Mouse (Mus musculus): Measurements from ENCODE around the gene Tmem256. TPM values are rescaled to one million over a fixed set of nuclear protein-coding genes. Genes with fewer than 3 reads are reported as not detected.
"Not testable (repeated sequence)": the region's sequence is repeated elsewhere in the genome, so short reads cannot be mapped to it uniquely, and the experiment has no call there.

The Tmem256 gene
- polyA plus RNA-seq, 1 experiment from 2014 or later: 250 TPM

DNA sequence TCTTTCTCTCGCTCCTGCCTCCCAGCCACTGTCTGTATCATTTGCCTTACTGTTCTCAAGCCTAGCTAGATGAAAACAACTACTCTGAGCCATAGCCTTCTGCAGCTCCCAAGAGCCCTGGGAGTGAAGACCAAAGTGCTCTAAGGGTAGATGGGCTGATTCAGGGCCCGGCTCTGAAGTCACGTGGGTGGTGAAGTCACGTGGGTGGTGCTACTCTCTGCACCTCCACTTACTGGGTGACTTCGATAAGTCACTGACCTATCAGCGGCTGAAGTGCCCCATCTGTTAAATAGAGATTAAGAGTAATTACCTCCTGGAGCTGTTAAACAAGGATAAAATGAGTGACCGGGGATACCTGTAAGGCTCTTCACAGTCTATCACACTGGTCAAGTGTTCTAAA lies 15.7 kb downstream of the Tmem256 start:
- ATAC-seq (replicated peaks; ENCODE audit: low FRiP score) (no peak), DNase-seq (ENCODE audit: low spot score) (no peak)
- Histone ChIP-seq H3K27me3 (ENCODE audit: control insufficient read depth, insufficient read depth, low read length) (peaks cover 9% of the 10 kb centered on the region; the same call in 1 of the 2 replicates), H3K4me1 (replicated peaks; ENCODE audit: control insufficient read depth, insufficient read depth, low read length) (no peaks in the 10 kb centered on the region), H3K4me2 (ENCODE audit: low read depth, low read length, severe bottlenecking) (no peak overlapping the region), H3K4me3 (ENCODE audit: low read depth, low read length) (no peak overlapping the region), H3K9ac (ENCODE audit: low read length) (no peak overlapping the region), H3K9me3 (ENCODE audit: control insufficient read depth, low read length) (no peaks in the 10 kb centered on the region), H3K36me3 (ENCODE audit: control insufficient read depth, insufficient read depth, low read length) (peaks cover 3% of the 10 kb centered on the region; the same call in 1 of the 2 replicates), H3K27ac (ENCODE audit: low read depth, low read length) (no peak overlapping the region)
- WGBS: 79% methylated on average over 7 of the region's 7 CpGs

DNA sequence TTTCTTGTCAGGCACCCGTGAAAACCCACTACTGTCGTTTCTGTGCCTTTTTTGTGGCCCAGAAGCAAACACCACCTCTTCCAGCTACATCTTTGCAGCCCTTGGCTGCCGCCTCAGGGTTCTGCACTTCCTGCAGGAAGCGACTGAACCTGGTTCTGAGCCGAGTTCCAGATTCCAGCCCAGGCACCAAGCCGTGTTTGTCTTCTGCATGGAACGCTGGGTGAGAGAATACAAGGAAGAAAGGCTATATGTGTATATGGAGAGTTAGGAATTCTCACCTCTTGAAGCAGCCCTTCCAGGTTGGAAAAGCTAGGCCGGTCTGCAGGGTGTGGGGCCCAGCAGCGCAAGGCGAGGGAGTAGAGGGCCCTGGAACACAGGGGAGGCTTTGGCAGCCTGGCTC lies 16.4 kb downstream of the Tmem256 start:
- H3K4me1 ChIP-seq (replicated peaks; ENCODE audit: control insufficient read depth, insufficient read depth, low read length): no peaks in the 10 kb centered on the region
- H3K36me3 ChIP-seq (ENCODE audit: control insufficient read depth, insufficient read depth, low read length): peaks cover 3% of the 10 kb centered on the region; the same call in 1 of the 2 replicates
- no peak overlapping the region for H3K9ac ChIP-seq (ENCODE audit: low read length)
- WGBS: 89% methylated on average over 10 of the region's 10 CpGs
- peaks cover 9% of the 10 kb centered on the region; the same call in 1 of the 2 replicates for H3K27me3 ChIP-seq (ENCODE audit: control insufficient read depth, insufficient read depth, low read length)
- H3K4me2 ChIP-seq (ENCODE audit: low read depth, low read length, severe bottlenecking): no peak overlapping the region
- no peaks in the 10 kb centered on the region for H3K9me3 ChIP-seq (ENCODE audit: control insufficient read depth, low read length)
- H3K4me3 ChIP-seq (ENCODE audit: low read depth, low read length): no peak overlapping the region
- no peak for ATAC-seq (replicated peaks; ENCODE audit: low FRiP score)
- no peak for DNase-seq (ENCODE audit: low spot score)
- H3K27ac ChIP-seq (ENCODE audit: low read depth, low read length): no peak overlapping the region

DNA sequence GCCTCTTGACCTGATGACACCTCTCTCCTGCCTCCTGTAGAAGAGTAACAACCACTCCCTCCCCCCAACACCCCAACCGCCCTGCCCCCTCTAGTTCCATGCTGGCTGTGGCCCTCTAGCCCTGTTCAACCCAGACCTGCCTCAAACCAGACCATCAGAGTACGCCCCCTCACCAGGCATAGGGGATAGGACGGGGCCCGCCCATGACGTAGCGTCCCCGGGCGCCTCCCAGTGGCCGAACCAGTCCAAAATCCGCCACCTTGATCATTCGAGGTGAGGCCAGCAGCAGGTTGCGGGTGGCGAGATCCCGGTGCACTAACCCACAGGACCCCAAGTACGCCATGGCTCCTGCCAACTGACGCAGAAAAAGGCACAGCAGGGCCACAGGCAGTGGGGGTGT lies 17.0 kb downstream of the Tmem256 start:
- H3K9me3 ChIP-seq (ENCODE audit: control insufficient read depth, low read length): no peaks in the 10 kb centered on the region
- peaks cover 9% of the 10 kb centered on the region; the same call in 1 of the 2 replicates for H3K27me3 ChIP-seq (ENCODE audit: control insufficient read depth, insufficient read depth, low read length)
- ATAC-seq (replicated peaks; ENCODE audit: low FRiP score): peak; percentile 58; the same call in 1 of the 2 replicates
- DNase-seq (ENCODE audit: low spot score): peak; percentile 84
- H3K4me3 ChIP-seq (ENCODE audit: low read depth, low read length): no peak overlapping the region
- no peak overlapping the region for H3K9ac ChIP-seq (ENCODE audit: low read length)
- H3K4me1 ChIP-seq (replicated peaks; ENCODE audit: control insufficient read depth, insufficient read depth, low read length): no peaks in the 10 kb centered on the region
- 19% methylated on average over 16 of the region's 16 CpGs for WGBS
- H3K36me3 ChIP-seq (ENCODE audit: control insufficient read depth, insufficient read depth, low read length): peaks cover 3% of the 10 kb centered on the region; the same call in 1 of the 2 replicates
- H3K27ac ChIP-seq (ENCODE audit: low read depth, low read length): no peak overlapping the region
- no peak overlapping the region for H3K4me2 ChIP-seq (ENCODE audit: low read depth, low read length, severe bottlenecking)

DNA sequence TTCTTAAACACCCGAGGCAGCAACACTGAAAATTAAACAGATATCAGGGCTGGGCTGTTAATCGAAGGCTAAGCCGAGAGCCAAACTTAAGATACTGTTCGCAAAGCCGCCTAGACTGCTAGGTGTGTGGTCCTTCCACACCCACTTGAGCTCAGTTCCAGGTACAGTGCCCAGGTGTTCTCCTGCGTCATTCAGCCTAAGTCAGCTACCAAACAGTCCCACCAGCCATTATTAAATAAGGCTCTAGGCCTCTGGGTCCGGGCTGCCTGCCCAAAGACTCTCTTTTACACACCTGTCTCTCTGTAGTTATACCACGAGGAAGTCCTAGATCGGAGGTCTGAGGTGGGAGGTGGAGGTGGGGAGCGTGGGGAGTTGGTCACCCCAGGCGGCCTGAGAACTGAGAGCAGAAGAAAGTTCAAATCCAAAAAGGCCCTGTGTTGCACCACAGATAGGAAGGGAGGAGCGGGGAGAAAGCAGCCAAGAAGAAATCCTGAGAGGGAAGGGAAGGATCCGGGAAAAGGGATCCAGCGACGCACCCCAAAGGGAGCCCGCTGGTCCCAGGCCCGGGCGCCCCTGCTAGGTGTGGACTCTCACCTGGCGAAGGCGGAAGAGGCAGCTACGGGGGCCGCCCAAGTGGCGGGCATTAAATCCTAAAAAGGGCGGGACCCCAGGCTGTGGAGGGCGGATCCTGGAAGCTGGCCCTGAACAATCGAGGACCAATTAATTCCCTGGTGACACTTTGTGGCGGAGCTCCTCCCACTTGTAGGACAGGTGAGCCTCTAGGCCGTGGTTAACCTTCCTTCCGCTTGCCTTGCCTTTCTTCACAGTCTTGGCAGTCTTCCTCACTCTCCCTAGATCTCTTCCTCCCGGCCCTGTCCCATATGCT lies 20.0 kb downstream of the Tmem256 start, which contains the start of gene Tnk1:
Gene Tnk1 (minus strand): TSS at position 618 of the 886 bp plus-strand sequence.
- ATAC-seq (replicated peaks; ENCODE audit: low FRiP score): no peak
- DNase-seq (ENCODE audit: low spot score): no peak
- no peaks in the 10 kb centered on the region for H3K9me3 ChIP-seq (ENCODE audit: control insufficient read depth, low read length)
- no peak within 1 kb of the TSS for H3K9ac ChIP-seq (ENCODE audit: low read length)
- no peak within 1 kb of the TSS for H3K4me2 ChIP-seq (ENCODE audit: low read depth, low read length, severe bottlenecking)
- H3K27ac ChIP-seq (ENCODE audit: low read depth, low read length): no peak within 1 kb of the TSS
- H3K4me3 ChIP-seq (ENCODE audit: low read depth, low read length): no peak within 1 kb of the TSS
- H3K27me3 ChIP-seq (ENCODE audit: control insufficient read depth, insufficient read depth, low read length): peaks cover 9% of the 10 kb centered on the region; the same call in 1 of the 2 replicates
- H3K36me3 ChIP-seq (ENCODE audit: control insufficient read depth, insufficient read depth, low read length): no peaks in the 10 kb centered on the region
- WGBS: 19% methylated on average over 30 of the region's 30 CpGs
- H3K4me1 ChIP-seq (replicated peaks; ENCODE audit: control insufficient read depth, insufficient read depth, low read length): no peaks in the 10 kb centered on the region

DNA sequence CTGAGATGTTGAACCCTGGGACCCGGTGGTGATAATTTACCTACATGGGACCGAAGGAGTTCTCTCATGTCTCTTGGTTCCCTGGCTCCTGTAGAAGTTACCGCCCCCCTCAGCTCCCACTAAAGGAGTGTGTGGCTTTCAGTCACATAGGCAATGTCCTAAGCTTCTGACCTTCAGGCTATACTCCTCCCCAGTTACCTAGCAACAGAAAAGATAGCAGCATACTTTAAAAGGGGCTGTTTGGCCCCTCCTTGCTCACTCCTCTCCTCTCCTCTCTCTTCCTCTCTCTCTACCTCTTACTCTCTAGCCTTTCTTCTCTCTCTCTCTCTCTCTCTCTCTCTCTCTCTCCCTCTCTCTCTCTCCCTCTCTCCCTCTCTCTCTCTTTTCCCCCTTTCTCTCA lies 25.4 kb downstream of the Tmem256 start:
- H3K4me3 ChIP-seq (ENCODE audit: low read depth, low read length); H3K36me3 ChIP-seq (ENCODE audit: control insufficient read depth, insufficient read depth, low read length); H3K27me3 ChIP-seq (ENCODE audit: control insufficient read depth, insufficient read depth, low read length); ATAC-seq (replicated peaks; ENCODE audit: low FRiP score); H3K9ac ChIP-seq (ENCODE audit: low read length); H3K4me1 ChIP-seq (replicated peaks; ENCODE audit: control insufficient read depth, insufficient read depth, low read length); H3K4me2 ChIP-seq (ENCODE audit: low read depth, low read length, severe bottlenecking); H3K9me3 ChIP-seq (ENCODE audit: control insufficient read depth, low read length); H3K27ac ChIP-seq (ENCODE audit: low read depth, low read length); DNase-seq (ENCODE audit: low spot score): not testable (repeated sequence)
- 77% methylated on average over 3 of the region's 3 CpGs for WGBS

DNA sequence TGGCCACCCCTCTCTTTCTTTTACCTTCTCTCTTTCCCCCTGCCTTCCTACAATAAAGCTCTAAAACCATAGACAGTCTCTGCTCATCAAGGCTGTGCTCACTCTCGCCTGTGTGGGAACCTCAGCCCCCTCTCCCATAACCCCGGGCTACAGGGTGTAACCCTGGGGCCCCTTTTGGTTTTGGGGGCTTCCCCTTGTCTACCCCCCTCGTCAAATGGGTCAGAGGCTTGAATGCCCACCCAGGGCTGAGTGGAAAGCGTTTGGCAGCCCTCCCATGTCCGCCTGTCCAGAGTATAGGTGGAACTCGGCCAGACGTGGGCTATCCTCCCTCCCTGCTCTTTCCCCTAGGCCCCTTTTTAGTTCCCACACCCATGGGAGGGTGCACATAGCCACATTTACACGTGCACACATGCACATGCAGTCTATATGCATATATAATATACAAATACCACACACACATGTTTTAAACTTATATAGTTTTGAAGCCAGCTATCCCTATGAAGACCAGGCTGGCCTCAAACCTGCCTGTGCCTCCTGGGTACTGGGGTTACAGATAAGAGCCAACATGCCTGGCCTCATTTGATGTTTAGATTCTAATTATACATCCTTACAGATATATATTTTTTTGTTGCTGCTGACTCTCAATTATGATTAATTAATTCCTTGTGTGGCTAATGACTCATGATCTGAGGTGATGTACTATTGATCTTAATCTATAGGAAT lies 26.0 kb downstream of the Tmem256 start:
- Histone ChIP-seq H3K27me3 (ENCODE audit: control insufficient read depth, insufficient read depth, low read length) (no peaks in the 10 kb centered on the region; the same call in 1 of the 2 replicates), H3K9ac (ENCODE audit: low read length) (no peak overlapping the region), H3K9me3 (ENCODE audit: control insufficient read depth, low read length) (no peaks in the 10 kb centered on the region), H3K36me3 (ENCODE audit: control insufficient read depth, insufficient read depth, low read length) (no peaks in the 10 kb centered on the region), H3K27ac (ENCODE audit: low read depth, low read length) (no peak overlapping the region), H3K4me1 (replicated peaks; ENCODE audit: control insufficient read depth, insufficient read depth, low read length) (no peaks in the 10 kb centered on the region), H3K4me2 (ENCODE audit: low read depth, low read length, severe bottlenecking) (no peak overlapping the region), H3K4me3 (ENCODE audit: low read depth, low read length) (no peak overlapping the region)
- WGBS: 66% methylated on average over 8 of the region's 8 CpGs
- DNase-seq (ENCODE audit: low spot score) (no peak), ATAC-seq (replicated peaks; ENCODE audit: low FRiP score) (no peak)

DNA sequence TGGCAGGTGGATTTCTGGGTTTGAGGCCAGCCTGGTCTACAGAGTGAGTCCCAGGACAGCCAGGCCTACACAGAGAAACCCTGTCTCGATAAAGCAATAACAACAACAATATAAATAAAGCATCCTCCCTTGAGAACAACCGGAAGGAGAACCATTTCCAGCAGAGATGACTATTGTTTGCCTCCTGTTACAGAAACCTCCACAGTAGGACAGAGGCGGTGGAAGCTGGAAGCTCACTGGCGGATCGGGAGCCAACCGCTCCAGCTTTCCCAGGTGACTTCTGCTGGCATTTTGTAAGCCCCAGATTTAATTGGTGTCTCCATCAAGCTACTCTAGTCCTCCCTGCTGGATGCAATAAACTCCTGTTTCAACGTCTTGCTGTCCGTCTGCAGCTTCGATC lies 27.2 kb downstream of the Tmem256 start:
- no peak overlapping the region for H3K4me3 ChIP-seq (ENCODE audit: low read depth, low read length)
- no peak for ATAC-seq (replicated peaks; ENCODE audit: low FRiP score)
- H3K9ac ChIP-seq (ENCODE audit: low read length): no peak overlapping the region
- 88% methylated on average over 9 of the region's 9 CpGs for WGBS
- no peaks in the 10 kb centered on the region for H3K36me3 ChIP-seq (ENCODE audit: control insufficient read depth, insufficient read depth, low read length)
- no peaks in the 10 kb centered on the region for H3K9me3 ChIP-seq (ENCODE audit: control insufficient read depth, low read length)
- no peak overlapping the region for H3K4me2 ChIP-seq (ENCODE audit: low read depth, low read length, severe bottlenecking)
- no peaks in the 10 kb centered on the region for H3K4me1 ChIP-seq (replicated peaks; ENCODE audit: control insufficient read depth, insufficient read depth, low read length)
- H3K27ac ChIP-seq (ENCODE audit: low read depth, low read length): no peak overlapping the region
- DNase-seq (ENCODE audit: low spot score): no peak
- H3K27me3 ChIP-seq (ENCODE audit: control insufficient read depth, insufficient read depth, low read length): no peaks in the 10 kb centered on the region

DNA sequence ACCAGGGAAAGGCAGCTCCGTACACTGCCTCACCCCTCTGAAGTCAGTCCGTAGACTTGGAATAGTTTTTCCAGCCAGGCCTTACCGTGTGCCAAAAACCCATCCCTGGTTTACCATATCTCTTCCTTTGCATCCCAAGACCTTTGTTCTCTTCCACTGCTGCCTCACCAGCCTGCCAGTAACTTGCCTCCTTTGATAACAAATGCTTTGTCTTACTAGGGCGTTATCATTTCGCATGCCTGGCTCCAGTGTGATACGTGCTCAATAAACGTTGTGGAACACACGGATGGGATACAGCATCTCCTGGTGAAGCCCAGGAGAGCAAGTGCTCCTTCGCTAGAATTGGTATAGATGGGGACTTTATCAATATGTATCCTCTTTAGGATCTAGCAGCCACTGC lies 29.0 kb downstream of the Tmem256 start:
- H3K4me2 ChIP-seq (ENCODE audit: low read depth, low read length, severe bottlenecking): no peak overlapping the region
- H3K9me3 ChIP-seq (ENCODE audit: control insufficient read depth, low read length): no peaks in the 10 kb centered on the region
- no peaks in the 10 kb centered on the region for H3K36me3 ChIP-seq (ENCODE audit: control insufficient read depth, insufficient read depth, low read length)
- DNase-seq (ENCODE audit: low spot score) (no peak), ATAC-seq (replicated peaks; ENCODE audit: low FRiP score) (no peak)
- WGBS: 76% methylated on average over 9 of the region's 9 CpGs
- no peaks in the 10 kb centered on the region for H3K4me1 ChIP-seq (replicated peaks; ENCODE audit: control insufficient read depth, insufficient read depth, low read length)
- no peak overlapping the region for H3K27ac ChIP-seq (ENCODE audit: low read depth, low read length)
- H3K4me3 ChIP-seq (ENCODE audit: low read depth, low read length): no peak overlapping the region
- H3K9ac ChIP-seq (ENCODE audit: low read length): no peak overlapping the region
- H3K27me3 ChIP-seq (ENCODE audit: control insufficient read depth, insufficient read depth, low read length): no peaks in the 10 kb centered on the region
